Mouse (Mus musculus): Measurements from ENCODE around the gene Limk1.

Limk1 gene

DNA sequence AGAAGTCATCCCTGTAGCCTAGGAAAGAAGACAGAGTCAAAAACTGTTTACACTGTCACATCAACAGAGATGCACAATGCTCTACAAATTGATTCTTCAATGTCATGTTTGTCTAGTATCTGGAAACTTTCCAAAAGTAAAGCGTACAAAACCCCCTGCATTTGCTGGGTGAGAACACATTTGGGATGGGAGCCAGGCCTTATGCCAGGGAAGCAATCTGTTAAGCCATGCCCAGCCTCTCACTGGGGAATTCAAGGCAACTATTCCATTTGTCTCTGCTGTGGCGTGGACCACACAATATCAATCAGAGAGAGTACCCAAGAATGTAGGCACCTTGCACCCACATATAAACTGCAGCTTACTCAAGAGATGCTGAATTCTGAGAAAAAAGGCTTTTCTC is 66.3 kb downstream of the Limk1 start:
- 34% methylated on average over 2 of the region's 2 CpGs for WGBS

DNA sequence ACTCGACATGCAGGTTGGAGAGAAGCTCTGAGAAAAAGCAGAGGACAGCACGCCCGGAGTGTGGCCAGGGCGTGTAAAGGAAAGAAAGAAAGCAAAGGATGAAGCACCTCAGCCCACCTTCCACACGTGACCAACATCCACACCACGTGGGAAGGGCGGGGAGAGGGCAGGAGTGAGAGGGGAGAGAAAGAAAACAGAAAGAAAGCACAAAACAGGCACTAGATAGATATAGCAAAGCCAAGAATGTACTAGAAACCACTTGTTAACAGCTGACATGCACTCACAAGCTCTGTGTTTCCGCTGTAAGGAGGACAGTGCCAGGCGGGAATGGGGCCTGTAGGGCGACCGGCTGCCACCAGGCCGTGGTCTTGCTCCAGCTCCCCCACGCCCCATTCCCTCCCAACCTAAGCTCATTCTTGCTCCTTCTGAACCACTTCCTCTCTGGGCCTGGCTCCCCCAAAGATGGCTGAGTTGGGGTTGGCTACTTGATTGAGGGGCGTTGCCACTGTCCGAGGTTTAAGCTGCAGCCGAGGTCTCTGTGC is 67.2 kb downstream of the Limk1 start:
- 77% methylated on average over 16 of the region's 16 CpGs for WGBS

DNA sequence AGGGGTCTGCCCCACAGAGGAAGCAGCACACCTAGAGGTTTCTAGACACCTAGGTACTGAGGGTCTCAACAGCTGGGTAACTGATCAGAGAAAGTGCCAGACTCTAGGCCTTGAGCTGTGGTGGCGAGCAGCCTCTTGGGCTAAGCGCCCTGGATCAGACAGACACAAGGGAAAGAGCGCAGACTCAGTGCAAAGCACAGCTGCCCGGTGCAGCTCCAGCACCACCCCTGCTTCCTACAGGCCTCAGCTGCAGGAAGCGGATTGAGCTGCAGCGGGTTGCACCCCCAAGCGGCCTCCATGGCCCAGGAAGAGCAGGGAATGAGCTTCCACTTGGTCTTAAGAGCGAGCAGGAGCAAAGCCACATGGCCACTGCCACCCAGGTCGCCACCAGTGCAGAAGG is 67.9 kb downstream of the Limk1 start:
- WGBS = 83% methylated on average over 9 of the region's 9 CpGs

DNA sequence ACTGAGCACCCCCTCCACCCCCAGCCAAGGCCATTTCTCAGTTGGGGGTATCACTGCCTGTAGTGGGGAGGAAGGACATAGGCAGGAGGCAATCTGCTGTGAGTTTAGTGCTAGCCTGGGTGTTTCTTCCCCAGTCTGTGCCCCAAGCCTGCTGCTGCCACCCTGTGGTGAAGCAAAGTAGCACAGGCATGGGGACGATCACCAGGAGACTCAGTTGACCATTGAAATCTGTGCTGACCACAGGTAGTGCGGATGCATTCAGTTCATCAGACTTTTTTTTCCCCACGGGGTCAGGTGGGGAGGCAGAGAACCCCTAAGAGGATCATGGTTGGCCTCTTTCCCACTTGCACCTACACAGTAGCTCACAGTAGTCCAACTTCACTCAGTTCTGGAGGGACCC is 71.3 kb downstream of the Limk1 start:
- WGBS = 52% methylated on average over 3 of the region's 3 CpGs

DNA sequence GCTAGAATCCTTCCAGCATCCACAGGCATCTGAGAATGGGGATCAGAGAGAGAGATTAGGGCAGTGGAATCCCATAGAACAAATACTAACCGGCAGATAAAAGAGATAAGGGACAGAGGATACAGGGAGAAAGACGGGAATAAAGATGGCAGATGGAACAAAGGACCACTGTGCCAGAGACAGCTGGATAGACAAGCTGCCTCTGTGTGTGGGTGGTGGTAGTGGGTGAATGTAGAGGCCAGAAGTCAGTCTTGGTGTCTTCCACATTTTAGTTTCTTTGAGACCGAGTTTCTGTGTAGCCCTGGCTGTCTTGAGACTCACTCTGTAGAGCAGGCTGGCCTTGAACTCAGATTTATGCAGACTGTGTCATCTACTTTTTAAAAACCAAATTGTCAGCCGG is 72.6 kb downstream of the Limk1 start:
- 45% methylated on average over 4 of the region's 4 CpGs for WGBS

DNA sequence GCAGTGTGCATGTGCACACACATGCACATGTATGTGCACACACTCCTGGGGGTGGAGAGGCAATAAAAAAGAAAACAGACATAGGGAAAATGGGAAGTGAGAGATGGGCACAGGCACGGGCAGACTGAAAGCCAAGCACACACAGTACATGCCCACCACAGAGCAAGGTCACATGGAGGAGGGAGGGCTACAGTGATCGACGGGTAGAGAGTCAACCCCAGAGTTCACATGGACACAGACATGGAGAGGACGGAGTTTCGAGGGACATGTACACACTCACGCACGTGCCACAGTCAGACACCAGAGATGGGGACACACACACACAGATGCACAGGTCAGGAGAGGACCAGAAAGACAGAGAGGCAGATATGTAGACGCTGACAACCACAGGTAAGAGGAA is 73.0 kb downstream of the Limk1 start:
- 71% methylated on average over 8 of the region's 8 CpGs for WGBS

DNA sequence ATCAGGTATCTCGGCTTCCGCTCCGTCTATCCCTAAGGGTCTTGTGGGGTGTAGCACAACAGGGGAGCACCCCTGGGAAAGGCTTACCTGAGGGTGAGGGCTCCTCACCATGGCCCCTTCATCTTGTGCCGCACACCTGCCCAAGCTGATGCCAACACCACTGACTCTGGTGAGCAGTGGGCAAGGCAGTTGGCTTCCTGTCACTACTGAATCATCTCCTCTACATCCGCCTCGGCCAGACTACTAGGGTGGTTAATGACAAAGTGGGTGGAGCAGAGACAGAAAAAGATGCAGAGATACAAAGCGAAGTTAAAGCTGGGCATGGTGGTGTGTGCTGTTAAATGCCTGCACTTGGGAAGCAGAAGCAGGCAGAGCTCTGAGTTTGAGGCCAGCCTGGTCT is 73.6 kb downstream of the Limk1 start, which contains the start of gene Lat2:
TSS of gene Lat2 (minus strand) at position 224 of the 400 bp plus-strand sequence.
- 59% methylated on average over 7 of the region's 7 CpGs for WGBS

DNA sequence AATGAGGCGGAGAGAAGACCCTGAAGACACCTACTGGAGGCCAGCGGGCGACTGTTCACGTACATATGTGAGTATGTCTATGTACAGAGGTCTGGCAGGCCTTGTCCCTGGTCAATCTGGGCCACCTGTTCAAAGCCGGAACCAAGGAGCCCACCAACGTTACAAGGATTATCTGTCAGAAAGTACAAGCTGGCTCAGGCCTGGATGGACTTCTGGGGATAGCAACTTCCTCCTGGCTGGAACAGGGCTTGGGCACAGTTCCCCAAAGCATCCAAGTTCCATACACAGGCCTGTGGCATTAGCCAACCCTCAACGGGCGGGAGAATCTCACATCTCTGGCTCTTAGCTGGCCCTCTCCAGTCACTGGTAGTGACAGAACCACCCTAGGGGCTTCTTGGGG is 74.1 kb downstream of the Limk1 start:
- 82% methylated on average over 8 of the region's 8 CpGs for WGBS

DNA sequence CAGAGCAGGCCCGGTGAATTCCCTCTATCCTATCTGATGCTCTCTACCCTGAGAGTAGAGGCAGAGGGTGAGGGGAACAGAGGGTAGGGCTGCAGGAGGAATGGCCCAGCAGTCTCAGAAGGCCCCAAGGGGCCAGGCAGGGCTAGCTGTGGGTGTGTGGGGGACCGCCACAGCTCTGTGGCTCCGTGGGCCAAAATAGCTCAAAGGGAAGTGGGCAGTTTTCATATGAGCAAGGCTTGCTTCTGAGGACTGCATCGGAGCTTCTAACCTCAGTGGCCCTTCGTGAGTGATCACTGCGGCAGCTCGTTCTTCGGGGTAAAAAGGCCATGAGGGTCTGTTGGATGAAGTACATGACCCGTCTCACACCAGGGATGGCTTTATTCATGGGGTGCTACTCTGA is 74.7 kb downstream of the Limk1 start:
- WGBS = 68% methylated on average over 9 of the region's 9 CpGs

DNA sequence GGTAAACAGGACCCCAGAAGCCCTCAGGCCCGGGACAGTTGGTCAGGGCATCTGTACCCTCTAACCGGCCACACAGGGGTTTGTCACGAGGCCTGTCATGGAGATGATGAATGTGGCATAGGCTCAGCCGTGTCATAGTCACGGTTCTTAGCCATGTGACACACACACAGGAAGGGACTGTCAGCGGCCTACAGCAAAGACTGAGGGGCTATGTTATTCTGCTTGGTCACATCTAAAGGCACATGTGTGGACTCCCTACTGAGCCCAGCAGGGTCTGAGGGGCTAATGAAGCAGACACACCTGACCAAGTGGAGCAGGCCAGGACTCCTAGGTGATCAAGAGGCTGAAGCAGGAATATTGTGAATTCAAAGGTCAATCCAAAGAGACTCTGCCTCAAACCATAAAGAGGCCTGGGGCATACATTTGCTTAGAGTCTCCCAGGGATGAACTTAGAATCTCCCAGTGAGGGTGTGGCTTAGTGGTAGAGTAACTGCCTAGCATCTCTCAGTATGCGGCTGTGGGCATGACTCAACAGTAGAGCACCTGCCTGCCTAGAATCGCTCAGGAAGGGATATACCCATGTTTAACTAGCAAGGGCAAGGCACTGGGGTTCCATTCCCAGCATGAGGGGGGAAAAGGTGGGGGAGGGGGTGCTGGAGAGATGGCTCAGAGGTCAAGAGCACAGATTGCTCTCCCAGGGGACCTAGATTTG is 76.4 kb downstream of the Limk1 start:
- WGBS = 54% methylated on average over 8 of the region's 8 CpGs

DNA sequence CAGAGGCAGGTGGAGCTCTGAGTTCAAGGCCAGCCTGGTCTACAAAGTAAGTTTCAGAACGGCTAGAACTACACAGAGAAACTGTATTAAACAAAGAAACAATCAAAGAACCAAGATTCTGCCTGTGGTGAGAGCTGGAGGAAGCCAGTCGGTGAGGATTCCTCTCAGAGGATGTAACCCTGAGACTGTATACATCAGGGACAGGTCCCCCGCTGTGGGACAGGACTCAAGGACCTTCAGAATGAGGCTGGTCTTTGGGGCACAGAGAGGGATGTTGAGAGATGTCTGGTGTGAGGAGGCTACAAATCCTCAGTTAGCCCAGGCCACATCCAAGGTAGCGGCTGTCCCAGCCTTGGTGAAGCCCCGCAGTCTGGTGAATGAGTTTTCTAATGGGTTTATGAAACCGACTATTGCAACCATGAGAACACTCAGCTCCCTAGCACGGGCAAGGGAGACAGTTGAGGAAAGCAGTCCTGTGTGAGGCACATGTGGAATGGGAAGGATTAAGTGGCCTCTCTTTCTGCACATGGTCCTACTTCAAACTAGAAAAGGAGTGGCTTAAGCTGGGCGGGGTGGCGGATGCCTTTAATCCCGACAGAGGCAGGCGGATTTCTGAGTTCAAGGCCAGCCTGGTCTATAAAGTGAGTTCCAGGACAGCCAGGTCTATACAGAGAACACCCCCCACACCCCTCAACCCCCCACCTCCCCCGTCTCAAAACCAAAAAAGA is 78.3 kb downstream of the Limk1 start:
- 86% methylated on average over 12 of the region's 12 CpGs for WGBS

DNA sequence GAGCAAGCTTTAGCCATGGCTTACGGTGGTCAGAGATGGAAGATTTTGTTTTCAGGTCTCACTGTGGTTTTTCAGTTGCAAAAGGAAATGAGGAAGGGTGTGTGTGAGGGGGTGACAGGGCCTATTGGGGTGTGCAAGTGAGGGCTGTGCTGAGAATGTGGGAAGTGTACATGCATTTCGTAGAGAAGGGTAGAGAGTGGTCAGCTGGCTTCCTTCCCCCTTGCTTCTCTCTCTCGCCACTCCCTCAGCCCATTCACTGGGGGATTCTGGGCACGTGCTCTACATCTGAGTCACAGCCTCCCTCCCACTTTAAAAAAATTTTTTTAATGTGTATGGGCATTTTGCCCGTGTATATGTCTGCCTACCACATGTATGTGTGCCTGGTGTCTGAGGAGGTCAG is 81.3 kb downstream of the Limk1 start:
- WGBS = 53% methylated on average over 5 of the region's 5 CpGs

Measured in cerebral cortex, adult 2 months (tissue).